Mouse (Mus musculus) yolk sac, embryonic 10.5 days (tissue): ENCODE data around the gene Znrf2.

Experiments
- DNase-seq: peaks from one replicate; pipeline ENCODE4 v3.0.0-alpha.2; 2017; ENCODE audit warnings: low spot score

The Znrf2 gene

DNA sequence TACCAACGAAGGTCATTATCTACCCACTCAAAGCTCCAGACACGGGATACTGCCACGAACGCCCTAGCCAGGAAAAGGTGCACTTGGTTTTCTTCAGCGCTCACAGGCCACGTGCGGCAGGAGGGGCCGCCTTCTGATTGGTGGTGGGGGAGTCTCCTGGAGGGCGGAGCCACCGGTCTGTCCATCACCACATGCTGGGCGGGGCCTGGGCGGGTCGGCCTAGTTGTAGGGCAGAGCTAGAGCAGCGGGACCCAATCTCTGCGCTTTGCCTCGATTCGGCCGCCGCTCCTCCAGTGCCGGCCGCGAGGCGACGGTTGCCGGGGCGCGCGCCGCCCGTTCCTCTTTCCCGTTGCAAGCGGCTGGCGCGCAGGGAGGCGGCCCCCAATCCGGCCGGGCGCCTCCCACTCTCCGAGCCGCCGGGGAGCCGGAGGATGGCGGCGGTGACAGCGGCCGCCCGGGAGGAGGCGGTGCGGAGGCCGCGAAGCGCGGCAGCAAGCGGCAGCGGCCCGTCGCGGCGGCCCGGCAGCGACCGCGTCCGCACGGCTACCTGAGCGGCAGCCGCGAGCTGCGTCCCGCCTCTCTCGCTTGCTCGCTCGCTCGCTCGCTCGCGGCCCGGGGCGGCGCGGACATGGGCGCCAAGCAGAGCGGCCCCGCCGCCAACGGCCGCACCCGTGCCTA is at the start of gene Znrf2:
TSS of gene Znrf2 (plus strand) at position 529 of the 678 bp plus-strand sequence.
- peak; percentile 99 for DNase-seq

DNA sequence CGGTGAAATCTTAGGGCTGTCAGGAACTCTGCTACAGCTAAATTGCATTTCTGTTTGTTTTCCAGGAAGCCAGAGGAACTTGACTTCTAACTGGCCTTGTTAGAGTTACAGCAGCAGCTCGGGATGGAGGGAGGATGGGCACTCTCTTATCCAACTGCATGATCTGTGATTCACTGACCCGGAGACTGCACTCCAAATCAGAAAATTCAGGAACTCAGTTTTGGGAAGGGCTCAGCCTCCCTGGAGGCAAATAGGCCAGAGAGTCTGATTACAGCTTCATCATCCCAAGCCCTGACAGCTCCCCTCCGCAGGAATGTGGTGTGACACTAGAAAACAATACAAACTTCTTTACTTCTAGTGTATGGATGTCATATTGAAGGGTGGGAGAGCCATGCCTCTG is 49.0 kb upstream of the Znrf2 start:
- DNase-seq: peak; percentile 9

DNA sequence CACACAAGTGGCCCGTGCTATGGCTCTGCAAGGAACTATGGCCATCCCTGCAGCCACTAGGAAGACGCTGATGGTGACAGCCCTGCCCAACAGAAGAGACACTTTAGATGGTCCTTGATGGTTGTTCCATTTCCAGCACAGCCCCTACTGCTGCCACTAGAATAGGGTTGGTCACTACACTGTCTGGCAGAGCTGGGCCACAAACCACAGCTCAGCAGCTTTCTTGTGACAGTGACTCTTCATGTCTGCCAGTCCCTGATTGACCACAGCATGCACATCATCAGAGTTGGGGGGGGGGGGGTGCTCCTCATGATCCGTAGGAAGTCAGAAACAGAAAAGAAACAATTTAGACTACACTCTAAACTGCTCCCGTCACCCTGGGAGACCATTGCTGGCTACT is 46.0 kb upstream of the Znrf2 start:
- no peak for DNase-seq

DNA sequence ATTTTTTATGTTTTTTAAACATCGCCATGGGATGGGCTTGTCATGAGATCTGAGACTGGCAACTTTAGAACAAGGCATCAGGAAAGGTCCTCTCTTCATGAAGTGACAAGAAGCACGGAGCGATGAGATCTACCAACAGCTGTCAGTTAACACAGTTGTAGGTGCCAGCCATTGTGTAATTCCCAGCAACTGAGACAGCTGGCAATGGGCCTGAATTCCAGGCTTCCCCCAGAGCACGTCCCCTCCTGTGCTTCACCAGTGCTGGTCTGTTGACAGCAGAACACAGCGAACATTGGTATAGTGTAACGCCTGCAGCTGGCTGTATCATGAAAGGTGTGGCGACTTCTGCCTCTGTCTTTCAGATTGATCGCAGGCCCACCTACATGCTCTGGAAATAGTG is 45.5 kb upstream of the Znrf2 start:
- no peak for DNase-seq

DNA sequence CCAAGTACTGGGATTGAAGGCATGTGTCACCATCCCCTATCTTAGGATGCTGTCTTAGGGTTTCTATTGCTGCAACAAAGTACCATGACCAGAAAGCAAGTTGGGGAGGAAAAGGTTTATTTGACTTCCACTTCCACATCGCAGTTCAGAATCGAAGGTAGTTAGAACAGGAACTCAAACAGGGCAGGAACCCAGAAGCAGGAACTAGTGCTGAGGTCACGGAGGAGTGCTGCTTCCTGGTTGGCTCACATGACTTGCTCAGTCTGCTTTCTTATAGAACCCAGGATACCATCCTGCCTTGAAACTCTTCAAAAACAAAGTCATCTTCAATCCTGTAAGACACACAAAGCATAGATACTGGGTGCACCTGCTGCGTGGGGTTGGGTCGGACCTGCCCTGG is 44.6 kb upstream of the Znrf2 start:
- no peak for DNase-seq

DNA sequence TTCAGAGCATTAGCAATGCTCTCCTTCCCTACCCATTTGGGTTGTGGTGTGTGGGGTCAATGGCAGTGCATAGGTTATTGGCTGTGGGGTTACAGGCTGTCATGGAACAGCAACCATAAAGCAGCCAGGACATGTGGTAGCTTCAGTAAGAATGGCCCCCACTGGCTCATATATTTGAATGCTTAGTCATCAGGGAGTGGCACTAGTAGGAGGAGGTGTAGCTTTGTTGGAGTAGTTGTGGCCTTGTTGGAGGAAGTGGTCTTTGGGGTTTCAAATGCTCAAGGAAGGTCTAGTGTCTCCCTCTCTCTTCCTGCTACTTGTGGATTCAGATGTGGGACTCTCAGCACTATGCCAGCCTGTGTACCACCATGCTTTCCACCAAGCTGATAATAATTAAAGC is 41.0 kb upstream of the Znrf2 start:
- DNase-seq: no peak

DNA sequence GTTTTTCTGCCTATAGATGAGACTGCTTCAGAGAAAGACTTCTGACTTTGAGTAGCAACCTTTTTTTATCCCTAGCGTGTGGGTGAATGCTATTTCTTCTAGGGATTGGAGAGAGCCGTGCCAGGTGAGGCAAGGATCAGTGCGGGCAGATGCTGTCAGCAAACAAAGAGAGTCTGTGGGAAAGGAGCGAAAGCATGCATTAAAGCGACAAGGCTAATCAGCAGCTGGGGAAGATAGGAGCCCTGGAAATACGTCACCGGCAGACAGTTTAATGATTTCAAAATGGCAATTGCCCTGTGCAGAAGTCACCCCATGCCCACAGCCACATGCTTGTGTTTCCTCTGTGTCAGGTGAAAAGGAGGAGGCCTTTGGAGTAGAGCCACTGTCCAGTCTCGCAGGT is 39.1 kb upstream of the Znrf2 start:
- DNase-seq: peak; percentile 27

DNA sequence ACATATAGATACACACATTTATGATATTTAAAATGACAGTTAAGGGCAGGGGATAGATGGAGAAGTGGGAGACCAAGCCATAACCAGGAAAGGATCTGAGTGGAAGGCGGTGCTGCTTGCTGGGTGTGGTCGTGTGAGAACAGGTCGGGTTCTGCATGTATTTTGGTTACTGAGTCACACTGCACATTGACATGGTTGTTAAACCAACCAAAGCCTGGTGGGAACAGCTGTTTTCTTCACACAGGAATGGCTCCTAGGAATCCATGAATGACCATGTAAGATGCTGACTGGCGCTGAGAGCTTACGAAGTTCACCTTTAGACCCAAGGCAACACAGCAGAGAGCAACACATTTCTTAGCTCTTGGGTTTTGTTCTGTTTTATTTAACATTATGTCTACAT is 36.7 kb upstream of the Znrf2 start:
- no peak for DNase-seq

DNA sequence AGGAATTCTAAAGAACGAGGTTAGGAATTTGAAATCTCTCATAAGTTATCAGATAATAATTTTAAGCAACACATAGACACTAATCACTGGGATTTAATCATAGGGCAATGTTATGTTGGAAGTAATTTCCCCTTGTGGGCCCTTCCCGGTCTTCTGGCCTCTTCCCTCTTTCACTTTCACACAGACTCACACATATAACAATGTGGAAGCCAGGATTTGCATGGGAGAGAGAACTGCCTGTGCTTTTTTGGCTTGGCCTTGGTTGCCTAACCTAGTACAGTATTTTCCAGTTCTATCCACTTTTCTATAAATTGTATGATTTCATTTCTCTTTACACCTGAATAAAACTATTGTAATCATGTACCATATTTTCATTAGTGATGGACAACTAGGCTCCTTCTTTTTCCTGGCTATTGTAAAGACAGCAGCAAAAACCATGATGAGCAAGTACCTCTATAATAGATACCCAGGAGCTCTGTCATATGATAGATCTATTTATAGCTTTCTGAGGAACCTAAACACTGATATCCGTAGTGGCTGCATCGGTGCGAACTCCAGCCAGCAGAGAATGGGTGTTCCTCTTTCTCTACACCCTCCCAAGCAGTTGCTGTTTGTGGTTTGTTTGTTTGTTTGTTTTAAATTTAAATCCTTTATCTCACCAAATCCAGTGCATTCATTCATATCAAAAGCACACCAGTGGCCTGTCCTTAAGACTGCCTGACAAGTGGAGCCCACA is 36.0 kb upstream of the Znrf2 start:
- DNase-seq: no peak

DNA sequence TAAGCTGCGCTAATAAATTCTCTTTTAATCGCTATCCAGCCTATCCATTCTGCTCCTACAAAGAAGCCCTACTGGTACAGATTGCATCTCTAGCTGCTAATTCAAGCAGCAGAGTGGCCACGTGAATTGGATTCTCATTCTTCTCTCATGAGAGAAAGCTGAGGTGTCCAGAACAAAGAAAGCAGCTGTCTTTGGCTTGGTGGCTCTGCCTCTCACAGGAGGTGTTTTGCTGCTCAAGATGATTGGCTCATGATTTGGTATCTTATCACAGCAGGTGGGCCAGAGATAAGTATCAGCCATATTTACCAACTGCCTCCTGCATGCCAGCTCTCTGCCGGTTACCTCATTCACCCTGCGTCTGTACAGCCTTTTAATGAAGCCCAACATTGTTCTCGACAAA is 34.8 kb upstream of the Znrf2 start:
- no peak for DNase-seq

DNA sequence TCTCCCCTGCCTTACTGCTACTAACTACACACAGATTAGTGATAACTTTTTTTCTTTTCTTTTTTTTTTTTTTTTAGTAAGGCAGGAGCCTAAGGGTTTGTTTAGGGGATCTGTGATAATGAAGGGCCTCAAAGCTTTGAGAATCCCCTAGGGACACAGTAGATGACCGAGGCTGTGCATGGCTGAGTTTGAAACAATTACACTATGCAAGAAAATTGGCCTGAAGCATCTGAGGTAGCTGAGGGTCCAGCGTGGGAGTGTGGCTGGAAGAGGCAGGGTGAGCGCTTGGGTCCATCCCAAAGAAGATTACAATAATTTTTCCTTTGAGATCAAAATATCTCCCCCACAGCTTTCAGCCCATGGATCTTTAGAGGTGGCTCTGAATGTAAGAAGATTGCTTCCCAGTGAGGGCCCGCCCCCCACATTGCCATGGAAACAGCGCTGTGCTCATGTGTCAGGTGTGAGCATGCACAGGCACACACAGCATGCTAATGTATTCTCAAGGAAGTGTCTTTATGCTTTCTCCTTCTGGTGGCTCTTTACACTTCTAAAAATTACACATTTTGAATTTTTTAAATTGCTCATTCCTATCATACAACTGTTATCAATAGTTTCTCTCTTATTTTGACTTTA is 31.5 kb upstream of the Znrf2 start:
- DNase-seq: no peak

DNA sequence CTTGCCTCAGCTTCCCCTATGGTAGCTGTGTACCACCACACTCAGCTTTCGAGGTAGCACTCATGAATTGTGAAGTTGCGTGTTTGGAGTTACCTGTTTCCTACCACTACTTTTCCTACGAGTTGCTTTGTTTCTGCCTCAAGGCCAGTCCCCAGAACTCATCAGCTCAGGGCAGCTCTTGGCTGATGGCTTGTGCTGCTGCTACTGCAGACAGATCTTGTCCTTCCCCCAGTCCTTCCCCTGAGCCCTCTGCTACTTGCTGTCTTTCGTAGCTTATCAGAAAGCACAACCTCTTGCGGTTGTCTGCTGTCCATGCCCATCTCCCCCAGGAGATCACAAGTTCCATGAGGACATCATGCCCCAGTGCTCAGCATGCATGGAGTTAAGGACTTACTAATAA is 29.9 kb upstream of the Znrf2 start:
- no peak for DNase-seq

DNA sequence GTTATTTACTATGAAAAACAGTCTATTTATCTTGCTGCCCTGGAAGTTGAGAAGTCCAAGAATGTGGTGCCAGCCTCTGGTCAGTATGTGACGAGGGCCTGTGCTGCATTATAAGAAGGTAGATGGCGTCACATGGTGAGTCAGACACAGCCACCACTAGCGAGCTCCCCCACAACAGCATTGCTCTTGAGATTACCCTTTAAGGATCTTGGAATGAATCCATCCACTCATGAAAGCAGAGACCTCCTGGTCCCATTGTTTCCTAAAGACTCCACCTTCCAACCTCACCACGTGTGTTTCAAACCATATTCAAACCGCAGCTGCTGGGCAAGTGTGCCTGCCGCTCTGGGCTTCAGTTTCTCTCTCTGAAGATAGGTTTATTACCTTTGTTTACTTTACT is 28.2 kb upstream of the Znrf2 start:
- no peak for DNase-seq

DNA sequence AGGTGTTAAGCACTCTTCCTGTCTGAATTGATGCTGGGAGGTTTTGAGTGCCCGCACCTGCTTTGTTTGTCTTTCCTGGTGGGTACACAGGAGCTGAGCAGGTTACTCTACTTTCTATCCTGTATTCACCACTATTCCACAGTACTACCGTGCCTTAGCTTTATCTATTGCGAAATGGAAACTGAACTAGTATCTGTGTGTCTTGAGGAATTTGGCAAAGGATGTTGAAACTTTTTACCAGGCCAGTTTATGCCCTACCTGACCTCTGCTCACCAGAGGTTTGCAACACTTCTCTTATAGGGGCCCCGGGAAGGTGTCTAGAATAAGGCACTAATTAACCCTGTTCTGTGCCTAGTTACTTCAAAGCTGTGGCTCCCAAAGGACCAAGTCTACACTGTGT is 27.6 kb upstream of the Znrf2 start:
- peak; percentile 74 for DNase-seq

DNA sequence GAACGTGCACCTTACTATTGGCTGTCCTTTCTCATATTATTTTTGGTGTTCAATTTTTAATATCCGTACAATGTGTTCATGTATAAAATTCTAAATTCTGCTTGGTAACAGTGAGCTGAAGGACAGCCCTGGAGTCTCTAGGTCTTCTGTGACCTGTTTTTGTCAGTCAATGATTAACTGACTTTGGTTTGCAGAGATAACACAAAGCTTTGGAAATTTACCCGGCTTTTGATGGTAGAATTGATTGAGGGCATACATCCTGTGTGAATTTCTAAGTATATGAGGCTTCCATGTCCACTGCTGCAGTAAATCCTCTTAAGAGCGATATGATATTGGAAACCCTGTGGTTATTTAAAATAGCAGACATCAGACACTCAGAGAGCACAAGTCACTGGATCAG is 26.6 kb upstream of the Znrf2 start:
- peak; percentile 33 for DNase-seq

DNA sequence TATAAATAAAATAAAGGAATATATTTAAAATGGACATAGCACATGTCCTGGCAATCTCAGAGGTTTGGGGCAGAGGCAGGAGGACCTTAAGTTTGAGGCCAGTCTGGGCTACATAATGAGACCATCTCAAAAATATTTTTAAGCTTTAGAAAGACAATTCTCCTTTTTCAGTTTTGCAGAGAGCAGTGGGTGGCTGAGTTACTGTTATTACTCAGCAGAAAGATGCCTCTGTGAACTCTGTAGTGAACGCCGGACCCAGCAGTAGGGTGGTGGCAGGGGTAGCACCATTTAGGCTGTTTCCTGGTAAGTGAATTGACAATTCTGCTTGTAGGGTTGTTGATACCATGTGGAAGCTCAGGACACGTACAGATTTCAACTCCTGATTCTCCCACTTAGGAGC is 22.9 kb upstream of the Znrf2 start:
- DNase-seq: no peak

DNA sequence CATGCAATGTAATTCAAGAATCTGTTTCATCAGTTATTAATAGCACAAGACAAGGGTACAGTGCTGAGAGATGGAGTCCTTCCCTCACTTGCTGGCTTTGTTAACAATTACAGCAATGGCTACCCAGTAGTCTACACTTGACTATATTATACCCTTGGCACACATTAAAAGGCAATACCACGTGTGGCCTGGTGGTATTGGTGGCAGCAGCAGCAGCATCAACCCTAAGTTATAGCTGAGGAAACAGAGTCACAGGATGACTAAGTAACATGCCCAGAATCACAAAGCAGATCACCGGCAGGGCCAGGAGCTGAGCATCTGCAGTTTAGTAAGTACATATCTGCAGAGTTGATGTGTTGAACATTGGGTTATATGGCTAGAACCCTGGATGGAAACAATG is 22.3 kb upstream of the Znrf2 start:
- DNase-seq: no peak

DNA sequence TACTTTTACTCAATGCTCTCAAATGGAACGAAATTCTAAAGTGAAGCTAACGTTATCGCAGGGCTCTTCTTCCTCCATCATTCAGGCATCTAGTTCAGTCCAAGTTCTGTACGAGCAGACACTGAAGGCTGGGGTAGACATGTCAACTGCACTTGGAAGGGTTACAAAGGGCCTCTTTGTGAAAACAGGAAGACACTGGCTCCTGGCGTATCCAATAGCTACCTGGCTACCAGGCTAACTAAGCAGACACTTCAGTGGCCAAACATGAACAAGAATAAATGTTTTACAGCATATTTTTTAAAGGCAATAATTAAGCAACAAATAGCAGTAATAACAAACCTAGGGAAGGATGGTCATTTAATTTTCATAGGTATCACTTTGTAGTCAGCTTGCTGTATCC is 21.7 kb upstream of the Znrf2 start:
- no peak for DNase-seq

DNA sequence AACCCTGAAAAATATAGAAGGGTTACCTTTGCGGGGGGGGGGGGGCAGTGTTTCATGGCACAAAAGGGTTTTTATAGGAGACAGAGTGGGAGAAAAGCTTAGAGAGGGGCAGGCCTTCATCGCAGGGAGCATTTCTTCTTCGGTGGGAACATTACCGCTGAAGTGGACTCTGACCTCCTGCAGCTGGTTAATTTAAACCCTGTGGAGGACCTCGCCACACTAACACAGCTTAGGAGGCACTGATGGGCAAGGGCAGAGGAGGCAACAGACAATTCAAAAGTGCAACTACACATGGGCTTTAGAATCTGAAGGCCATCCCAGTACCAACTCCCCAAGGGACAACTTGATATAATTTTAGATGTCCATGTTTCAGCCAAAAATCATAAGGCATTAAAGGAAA is 20.7 kb upstream of the Znrf2 start:
- DNase-seq: no peak

DNA sequence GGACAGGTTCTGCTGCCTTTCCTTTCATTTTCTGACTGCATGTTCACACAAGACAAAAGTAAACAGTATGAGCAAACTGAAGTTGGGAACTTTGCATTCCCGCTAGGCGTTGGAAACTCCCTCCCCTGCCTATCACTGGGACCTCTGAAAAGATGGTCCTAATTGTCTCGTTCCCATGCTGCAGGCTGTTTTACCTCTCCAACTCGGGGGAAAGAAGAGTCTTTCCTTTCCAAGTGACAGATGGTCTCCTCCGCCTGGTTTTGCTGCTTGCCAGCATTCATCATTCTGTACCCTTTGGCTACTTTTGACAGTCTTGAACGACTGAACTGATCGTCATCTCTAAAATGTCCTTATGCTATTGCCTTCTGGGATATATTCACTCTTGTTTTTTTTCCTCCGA is 14.4 kb upstream of the Znrf2 start:
- no peak for DNase-seq

DNA sequence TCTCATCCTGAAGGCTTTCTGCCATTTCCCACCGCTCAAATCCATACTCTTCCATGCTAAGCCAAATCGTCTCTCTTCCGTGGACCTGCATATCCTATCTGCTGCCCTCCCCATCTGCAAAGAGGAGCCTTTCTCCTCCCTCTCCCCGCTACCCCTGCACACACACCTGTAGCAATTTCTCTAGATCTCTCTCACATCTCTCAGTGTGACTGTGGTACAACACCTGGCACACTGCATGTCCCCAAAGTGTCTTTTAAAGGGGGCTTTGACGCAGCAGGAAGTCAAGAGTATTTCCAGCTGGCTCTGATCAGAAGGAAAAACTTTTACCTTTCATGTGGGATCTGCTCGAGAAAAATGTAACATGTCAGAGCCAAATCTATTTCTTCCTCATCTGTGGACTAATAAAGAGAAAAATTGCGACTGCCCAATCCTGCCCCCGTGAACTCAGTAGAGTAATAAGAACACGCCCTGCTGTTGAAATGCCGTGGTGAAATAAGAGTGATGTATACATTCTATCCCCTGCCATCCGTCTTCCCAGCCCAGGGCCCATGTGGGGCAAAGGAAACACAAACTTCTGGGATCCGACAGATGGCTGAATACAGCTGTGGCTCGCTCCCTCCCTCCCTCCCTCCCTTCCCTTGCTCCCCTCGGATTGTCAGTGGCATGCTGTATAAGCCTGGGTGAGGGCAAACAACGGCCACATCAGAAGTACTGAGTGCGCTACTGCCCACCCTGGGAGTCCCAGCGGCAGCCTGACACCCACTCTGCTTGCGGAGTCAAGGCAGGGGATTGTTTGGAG is 12.5 kb upstream of the Znrf2 start:
- DNase-seq: no peak

DNA sequence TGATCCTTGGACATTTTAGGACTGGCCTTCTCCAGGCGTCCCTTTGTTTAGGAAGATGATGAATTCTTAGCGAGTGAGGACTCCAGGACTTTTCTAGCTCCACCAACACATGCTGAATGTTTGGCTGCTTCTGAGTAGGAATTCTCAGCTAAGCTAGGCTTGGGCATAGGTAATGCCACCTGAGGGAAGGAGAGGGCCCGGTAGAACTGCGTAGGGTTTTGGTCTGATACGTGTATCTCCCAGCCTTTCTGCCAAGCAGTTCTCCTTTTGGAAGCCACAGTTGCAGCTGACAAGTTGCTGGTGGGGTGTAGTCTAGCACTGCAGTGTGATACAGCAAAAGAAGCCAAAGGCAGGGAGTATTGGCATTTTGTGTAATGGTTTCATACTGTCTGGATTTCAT is 10.9 kb upstream of the Znrf2 start:
- no peak for DNase-seq
